Mouse (Mus musculus) spleen, postnatal 10 days (tissue): ENCODE data around the gene Cyp4x1.

Experiments
- DNase-seq, 2 experiments: peaks; one replicate each; pipeline ENCODE4 v3.0.0; 2021 to 2022; ENCODE audit warnings: low spot score in 2 of 2

Gene Cyp4x1

GRCm38 (mm10) chr4:115090592-115090991 is 43.5 kb downstream of the Cyp4x1 start:
- DNase-seq = peak in 1 of 2 experiments; percentile 50

DNA sequence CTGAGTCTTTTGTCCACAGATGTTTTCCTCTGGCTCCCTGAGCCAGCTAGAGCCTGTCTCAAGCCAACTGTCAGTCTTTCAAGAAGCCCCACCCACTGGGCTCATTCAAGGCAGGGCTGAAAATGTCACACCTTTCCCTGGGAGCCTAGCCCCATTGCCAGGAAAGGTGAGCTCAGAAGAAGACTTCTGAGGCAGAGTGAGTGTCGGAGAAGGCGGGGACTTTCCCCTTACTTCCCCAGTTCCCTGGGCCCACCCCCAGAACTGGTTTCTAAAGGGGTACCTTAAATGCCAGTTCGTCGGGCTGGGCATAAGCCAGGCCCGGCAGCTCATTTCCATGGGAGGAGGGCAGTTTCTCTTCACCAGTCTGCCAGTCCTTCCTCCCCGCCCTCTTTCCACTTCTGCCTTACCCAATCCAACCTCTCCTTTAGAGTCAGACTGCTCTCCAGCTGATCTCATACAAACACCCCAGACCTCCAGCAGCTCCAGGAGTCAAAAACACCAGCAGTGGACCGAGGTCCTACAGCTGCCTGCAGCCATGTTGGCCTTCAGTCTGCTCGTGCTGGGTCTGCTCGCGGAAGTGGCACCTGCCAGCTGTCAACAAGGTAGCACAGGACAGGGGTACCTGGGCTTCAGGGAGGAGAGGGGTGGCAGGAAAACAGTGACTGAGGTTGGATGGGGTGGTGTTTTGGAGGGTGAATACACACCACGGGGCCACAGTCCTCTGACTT is 45.3 kb downstream of the Cyp4x1 start, which contains the start of gene Pdzk1ip1:
Gene Pdzk1ip1, plus strand, starts transcription at position 98 of the 728 bp plus-strand sequence.
- peak; percentile 61 to 67 for DNase-seq

- DNase-seq = peak in 1 of 2 experiments; percentile 4
Observed at GRCm38 (mm10) chr4:115086763-115087415, 47.2 kb downstream of the Cyp4x1 start.

GRCm38 (mm10) chr4:115086257-115086656 is 47.8 kb downstream of the Cyp4x1 start:
- DNase-seq = no peak

- DNase-seq = peak; percentile 76 to 83
Observed at GRCm38 (mm10) chr4:115085522-115086095, 48.5 kb downstream of the Cyp4x1 start.

- no peak for DNase-seq
Observed at GRCm38 (mm10) chr4:115083031-115083430, 51.0 kb downstream of the Cyp4x1 start.

DNA sequence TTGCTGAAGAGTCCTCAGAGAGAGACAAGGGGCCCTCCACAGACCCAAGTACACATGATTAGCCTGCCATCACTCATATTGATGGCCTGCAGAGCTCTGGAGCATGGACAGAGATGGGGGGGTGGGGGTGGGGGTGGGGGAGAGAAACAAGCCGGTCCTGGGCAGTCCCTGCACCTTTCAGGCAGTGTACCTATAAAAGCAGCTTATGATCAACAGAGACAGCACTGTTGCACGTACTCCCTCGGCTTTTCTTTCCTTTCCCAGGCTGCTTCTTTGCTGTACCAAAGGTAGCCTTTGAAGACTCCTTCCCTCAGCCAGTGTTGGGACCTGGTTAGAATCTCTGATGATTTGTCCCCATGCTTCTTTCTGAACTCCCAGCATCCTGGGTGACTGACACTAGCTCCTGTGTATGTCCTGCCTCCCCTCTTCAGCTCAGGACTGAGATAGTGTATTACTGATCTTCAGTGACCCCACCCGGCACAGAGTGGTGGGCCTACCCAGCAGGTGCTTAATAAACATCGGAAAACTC is 54.2 kb downstream of the Cyp4x1 start:
- no peak for DNase-seq

DNA sequence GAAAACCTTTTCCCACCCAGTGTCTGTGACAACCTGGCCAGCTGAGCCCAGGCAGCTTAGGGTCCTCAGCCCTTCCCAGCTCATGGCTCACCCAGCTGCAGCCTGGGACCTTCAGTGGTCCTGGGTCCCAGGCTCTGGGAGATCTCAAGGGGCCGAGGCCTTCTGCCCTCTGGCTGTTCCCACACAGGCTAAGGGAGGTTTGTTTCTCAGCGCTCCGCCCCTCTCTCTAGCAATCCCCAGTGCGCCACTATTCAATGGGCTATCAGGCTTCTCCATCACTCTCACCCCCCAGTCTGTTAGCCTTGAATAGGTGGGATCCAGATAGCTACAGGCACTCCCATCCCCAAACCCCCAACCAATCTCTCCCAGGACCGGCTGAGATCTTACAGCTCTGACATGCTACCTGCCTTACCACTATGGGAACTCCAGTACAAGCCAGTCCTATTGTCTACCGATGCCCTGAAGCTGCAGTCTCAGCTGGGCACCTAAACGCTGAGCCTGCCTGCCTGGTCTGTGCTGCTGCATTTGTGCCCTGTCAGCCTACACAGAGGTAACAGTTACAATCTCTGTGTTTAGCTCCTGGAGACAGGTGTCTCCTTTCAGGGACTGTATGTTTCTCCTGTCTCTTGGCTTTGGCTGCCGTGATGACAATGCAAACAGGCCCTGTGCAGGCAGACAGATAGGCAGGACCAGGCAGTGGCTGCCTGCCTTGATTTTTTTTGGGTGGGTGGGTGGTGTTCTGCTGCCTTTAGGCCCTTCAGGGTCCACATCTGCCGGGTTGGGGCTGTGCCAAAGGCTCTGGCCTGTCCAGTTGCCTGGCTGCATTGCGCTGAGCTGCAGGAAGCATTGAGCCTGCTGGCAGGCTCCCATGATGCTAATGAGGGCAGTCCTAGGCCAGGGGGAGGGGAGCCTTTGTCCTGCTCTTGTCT is 54.9 kb downstream of the Cyp4x1 start:
- DNase-seq = no peak

- no peak for DNase-seq
Observed at GRCm38 (mm10) chr4:115075204-115075915, 58.7 kb downstream of the Cyp4x1 start.

- DNase-seq = no peak
Observed at GRCm38 (mm10) chr4:115074789-115075188, 59.3 kb downstream of the Cyp4x1 start.

GRCm38 (mm10) chr4:115071668-115072067 is 62.4 kb downstream of the Cyp4x1 start:
- DNase-seq = no peak

DNA sequence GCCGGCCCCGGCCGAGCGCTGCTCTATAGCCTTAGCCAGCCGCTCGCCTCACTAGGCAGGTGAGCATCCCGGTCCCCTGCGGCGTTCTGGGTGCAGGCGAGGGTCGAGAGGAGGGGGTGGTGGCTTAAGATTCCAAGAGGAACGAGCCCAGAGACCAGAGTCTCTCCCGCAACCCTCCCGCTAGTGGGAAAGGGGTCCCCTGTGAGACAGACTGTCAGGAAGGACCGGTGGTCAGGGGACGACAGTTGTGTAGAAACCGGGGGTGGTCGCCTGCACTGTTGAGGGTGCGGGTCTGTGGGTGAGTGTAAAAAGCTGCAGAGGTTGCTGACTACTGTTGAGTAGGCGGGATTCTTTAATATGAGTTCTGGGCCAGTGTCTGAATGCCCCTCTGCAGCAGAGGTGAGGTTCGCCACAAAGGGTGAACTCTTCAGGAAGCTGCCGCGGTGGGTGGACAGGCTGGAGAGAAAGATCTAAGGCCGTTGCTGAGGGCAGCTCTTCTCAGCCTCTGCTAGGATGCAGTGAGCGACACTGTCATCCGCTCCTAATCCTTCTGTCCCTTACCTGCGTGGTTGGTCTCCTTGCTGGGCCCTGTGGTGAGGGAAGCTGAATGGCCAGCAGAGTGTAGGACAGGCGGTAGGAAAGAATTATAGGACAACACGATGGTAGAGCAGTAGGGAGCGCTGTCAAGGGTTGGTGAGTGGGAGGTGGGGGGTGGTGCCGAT is 70.4 kb downstream of the Cyp4x1 start:
- DNase-seq = no peak

- DNase-seq = peak in 1 of 2 experiments; percentile 63
Observed at GRCm38 (mm10) chr4:115062875-115063517, 71.1 kb downstream of the Cyp4x1 start.

DNA sequence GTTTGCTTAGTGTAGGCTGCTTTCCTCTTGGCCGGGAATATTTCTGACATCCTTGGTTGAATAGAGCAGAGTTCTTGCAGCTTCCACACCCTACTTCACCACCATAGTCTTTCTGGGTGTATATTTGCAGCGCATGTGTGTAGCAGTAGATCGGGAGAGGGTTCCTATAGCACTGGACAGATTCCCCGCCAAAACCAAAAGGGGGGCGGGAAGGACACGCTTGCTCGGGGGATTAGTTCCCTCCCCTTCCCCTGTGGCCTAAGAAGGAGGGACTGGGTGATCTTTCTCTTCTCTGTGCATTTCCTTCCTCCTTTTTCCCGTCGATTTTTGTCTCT is 71.6 kb downstream of the Cyp4x1 start:
- no peak for DNase-seq

GRCm38 (mm10) chr4:115060753-115061152 is 73.3 kb downstream of the Cyp4x1 start:
- no peak for DNase-seq

DNA sequence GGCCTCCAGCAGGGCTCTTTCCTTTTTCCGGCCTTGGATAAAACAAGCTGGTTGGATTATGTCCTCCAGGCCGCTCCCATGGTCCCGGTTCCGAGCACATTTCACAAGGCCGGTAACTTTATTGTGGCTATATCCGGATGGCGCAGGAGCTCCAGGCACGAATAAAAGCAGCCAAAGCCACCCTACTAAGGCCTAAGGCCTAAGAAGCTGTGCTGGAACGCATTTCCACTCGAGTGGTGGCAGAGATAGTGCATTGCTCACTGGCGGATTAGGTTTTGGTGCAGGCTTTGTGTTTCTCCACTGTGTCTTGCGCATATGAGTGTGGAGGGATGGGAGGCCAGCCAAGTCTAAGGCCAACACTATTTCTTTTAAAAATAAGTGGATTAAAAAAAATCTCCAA is 74.2 kb downstream of the Cyp4x1 start:
- DNase-seq = peak; percentile 47 to 58

DNA sequence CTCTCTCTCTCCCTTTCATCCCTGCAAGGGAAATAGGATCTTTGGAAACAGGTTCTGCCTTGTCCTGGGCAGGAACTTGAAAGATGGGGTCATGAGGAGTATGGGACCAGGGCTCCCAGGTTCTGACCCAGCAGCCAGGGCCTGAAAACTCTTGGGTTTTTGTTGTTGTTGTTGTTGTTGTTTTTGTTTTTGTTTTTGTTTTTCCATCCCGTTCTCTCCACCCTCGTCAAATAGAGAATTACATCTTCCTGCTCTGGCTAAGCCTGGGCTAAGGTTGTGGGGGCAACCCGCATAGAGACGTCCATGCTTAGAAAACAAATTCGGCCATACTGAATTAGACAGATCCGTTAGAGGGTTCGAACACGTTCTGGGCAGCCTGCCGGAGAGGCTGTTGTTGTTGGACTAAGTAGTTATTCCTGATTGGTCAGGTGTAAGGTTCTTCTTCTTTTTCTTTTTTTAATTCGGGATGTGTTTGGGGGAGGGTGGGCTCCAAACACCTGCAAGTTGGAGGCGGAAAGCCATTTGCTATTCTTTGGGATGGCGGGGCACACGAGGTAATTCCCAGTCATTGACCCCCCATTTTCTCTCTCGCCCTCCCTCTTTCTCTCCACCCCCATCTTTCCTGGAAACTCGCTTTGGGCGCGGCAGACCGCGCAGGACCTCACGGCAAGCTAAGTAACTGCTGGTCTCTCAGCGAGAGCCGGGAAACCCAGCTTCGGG is 75.0 kb downstream of the Cyp4x1 start:
- DNase-seq = peak; percentile 68 to 74

DNA sequence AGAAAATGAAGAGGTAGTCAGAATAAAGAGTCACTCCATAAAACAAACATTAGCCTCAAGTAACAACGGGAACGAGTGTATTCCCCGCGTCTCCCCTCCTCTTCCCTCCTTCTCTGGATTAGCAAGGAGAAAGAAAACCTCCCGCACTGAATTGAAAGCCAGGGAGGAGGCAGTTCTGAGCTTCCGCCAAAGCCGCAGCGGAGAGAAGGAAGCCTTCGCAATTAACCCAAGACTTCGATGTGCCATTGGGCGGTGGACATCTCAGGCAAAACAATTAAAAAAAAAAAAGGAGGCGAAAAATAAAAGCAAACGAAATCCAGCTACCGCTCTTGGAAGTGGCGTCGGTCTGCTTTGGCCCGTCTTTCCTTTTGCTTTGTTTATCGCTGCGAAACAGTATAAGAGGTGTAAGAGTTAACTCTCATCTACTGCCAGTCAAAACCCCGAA is 75.7 kb downstream of the Cyp4x1 start:
- peak; percentile 47 to 57 for DNase-seq
